Mouse (Mus musculus): ENCODE results near the gene Rhox3f. TPM values are rescaled to one million over a fixed set of nuclear protein-coding genes. Genes with fewer than 3 reads are reported as not detected.

Gene Rhox3f
- polyA plus RNA-seq (2014; fragmentation: Illumina TruSeq; extraction: RNeasy Lipid Tissue Mini Kit (QIAGEN cat#74804); ENCODE audit: low read depth, low replicate concordance) = 1.3 TPM

GRCm38 (mm10) chrX:37580692-37581091, at the start of gene Rhox3f:
Gene Rhox3f (plus strand): TSS chrX:37580992.

GRCm38 (mm10) chrX:37541719-37542118, 39.1 kb upstream of the Rhox3f start, which contains the start of gene Rhox3e:
Gene Rhox3e (plus strand): TSS chrX:37542019.

GRCm38 (mm10) chrX:37557112-37557511, 23.7 kb upstream of the Rhox3f start, which contains the start of gene Rhox4e:
Gene Rhox4e (plus strand): TSS chrX:37557412.

DNA sequence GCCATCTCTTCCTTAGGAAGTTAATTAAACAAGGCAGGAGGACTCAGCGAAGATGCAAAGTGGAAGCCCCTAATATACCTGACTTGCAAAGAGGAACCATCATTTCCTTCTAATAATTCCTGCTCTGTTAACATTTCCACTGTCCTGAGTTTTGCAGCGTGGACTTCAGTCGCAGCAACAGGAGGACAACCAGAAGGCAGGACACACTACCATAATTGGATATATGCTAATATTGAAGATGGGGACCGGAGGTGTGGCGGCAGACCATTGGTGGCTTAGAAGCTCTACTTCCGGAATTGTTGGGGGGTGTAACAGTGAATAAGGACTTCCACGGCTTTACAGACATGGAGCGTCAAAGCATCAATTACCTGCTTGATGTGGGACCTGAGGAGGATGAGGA, 9.7 kb upstream of the Rhox3f start, which contains the start of gene Rhox2f:
Gene Rhox2f, plus strand, starts transcription at position 301 of the 400 bp plus-strand sequence.

GRCm38 (mm10) chrX:37607604-37608003, 26.8 kb downstream of the Rhox3f start, which contains the start of gene Rhox4f:
Gene Rhox4f (minus strand): TSS chrX:37607704.

DNA sequence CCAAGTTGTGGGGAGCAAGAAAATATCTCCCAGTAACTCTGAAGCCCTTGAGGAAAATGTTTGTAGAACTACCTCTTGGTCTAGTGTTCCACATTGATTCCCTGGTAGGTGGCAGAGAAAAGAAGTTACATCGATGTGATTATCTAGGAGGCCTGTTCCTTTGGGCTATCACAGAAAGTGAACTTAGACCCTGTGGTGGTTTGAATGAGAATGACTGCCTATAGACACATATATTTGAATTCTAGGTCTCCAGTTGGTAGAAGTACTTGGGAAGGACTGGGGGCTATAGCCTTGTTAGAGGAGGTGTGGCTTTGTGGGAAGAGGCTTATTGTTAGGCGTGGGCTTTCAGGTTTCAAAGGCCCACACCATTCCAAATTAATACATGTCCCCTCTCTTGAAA, 47.7 kb downstream of the Rhox3f start, which contains the start of gene Rhox3g:
Gene Rhox3g, minus strand, starts transcription at position 101 of the 400 bp plus-strand sequence.

Other genes with a start within 250 kb of the Rhox3f start
- gene Rhox3a2, start 201.0 kb upstream of the Rhox3f start, polyA plus RNA-seq (2014; fragmentation: Illumina TruSeq; extraction: RNeasy Lipid Tissue Mini Kit (QIAGEN cat#74804); ENCODE audit: low read depth, low replicate concordance) = 2.3 TPM
- gene Rhox4a2, start 190.1 kb upstream of the Rhox3f start, polyA plus RNA-seq (2014; fragmentation: Illumina TruSeq; extraction: RNeasy Lipid Tissue Mini Kit (QIAGEN cat#74804); ENCODE audit: low read depth, low replicate concordance) = not detected
- gene Rhox2b, start 168.9 kb upstream of the Rhox3f start, polyA plus RNA-seq (2014; fragmentation: Illumina TruSeq; extraction: RNeasy Lipid Tissue Mini Kit (QIAGEN cat#74804); ENCODE audit: low read depth, low replicate concordance) = not detected
- not detected for gene Rhox4b, start 148.5 kb upstream of the Rhox3f start, polyA plus RNA-seq (2014; fragmentation: Illumina TruSeq; extraction: RNeasy Lipid Tissue Mini Kit (QIAGEN cat#74804); ENCODE audit: low read depth, low replicate concordance)
- not detected for gene Rhox2c, start 127.3 kb upstream of the Rhox3f start, polyA plus RNA-seq (2014; fragmentation: Illumina TruSeq; extraction: RNeasy Lipid Tissue Mini Kit (QIAGEN cat#74804); ENCODE audit: low read depth, low replicate concordance)
- gene Rhox3c, start 122.4 kb upstream of the Rhox3f start, polyA plus RNA-seq (2014; fragmentation: Illumina TruSeq; extraction: RNeasy Lipid Tissue Mini Kit (QIAGEN cat#74804); ENCODE audit: low read depth, low replicate concordance) = 0.91 TPM
- not detected for gene Rhox4c, start 100.7 kb upstream of the Rhox3f start, polyA plus RNA-seq (2014; fragmentation: Illumina TruSeq; extraction: RNeasy Lipid Tissue Mini Kit (QIAGEN cat#74804); ENCODE audit: low read depth, low replicate concordance)
- gene Rhox2d, start 87.6 kb upstream of the Rhox3f start, polyA plus RNA-seq (2014; fragmentation: Illumina TruSeq; extraction: RNeasy Lipid Tissue Mini Kit (QIAGEN cat#74804); ENCODE audit: low read depth, low replicate concordance) = not detected
- not detected for gene Rhox4d, start 66.6 kb upstream of the Rhox3f start, polyA plus RNA-seq (2014; fragmentation: Illumina TruSeq; extraction: RNeasy Lipid Tissue Mini Kit (QIAGEN cat#74804); ENCODE audit: low read depth, low replicate concordance)
- 0.59 TPM for gene Rhox2e, start 50.5 kb upstream of the Rhox3f start, polyA plus RNA-seq (2014; fragmentation: Illumina TruSeq; extraction: RNeasy Lipid Tissue Mini Kit (QIAGEN cat#74804); ENCODE audit: low read depth, low replicate concordance)
- gene Rhox3e, start 39.0 kb upstream of the Rhox3f start, polyA plus RNA-seq (2014; fragmentation: Illumina TruSeq; extraction: RNeasy Lipid Tissue Mini Kit (QIAGEN cat#74804); ENCODE audit: low read depth, low replicate concordance) = 0.24 TPM
- 0.31 TPM for gene Rhox4e, start 23.6 kb upstream of the Rhox3f start, polyA plus RNA-seq (2014; fragmentation: Illumina TruSeq; extraction: RNeasy Lipid Tissue Mini Kit (QIAGEN cat#74804); ENCODE audit: low read depth, low replicate concordance)
- not detected for gene Rhox2f, start 9.6 kb upstream of the Rhox3f start, polyA plus RNA-seq (2014; fragmentation: Illumina TruSeq; extraction: RNeasy Lipid Tissue Mini Kit (QIAGEN cat#74804); ENCODE audit: low read depth, low replicate concordance)
- gene Rhox4f, start 26.7 kb downstream of the Rhox3f start, polyA plus RNA-seq (2014; fragmentation: Illumina TruSeq; extraction: RNeasy Lipid Tissue Mini Kit (QIAGEN cat#74804); ENCODE audit: low read depth, low replicate concordance) = not detected
- gene Rhox3g, start 47.6 kb downstream of the Rhox3f start, polyA plus RNA-seq (2014; fragmentation: Illumina TruSeq; extraction: RNeasy Lipid Tissue Mini Kit (QIAGEN cat#74804); ENCODE audit: low read depth, low replicate concordance) = not detected
- gene Rhox2g, start 62.5 kb downstream of the Rhox3f start, polyA plus RNA-seq (2014; fragmentation: Illumina TruSeq; extraction: RNeasy Lipid Tissue Mini Kit (QIAGEN cat#74804); ENCODE audit: low read depth, low replicate concordance) = not detected
- not detected for gene Rhox4g, start 70.3 kb downstream of the Rhox3f start, polyA plus RNA-seq (2014; fragmentation: Illumina TruSeq; extraction: RNeasy Lipid Tissue Mini Kit (QIAGEN cat#74804); ENCODE audit: low read depth, low replicate concordance)
- gene Rhox3h, start 87.8 kb downstream of the Rhox3f start, polyA plus RNA-seq (2014; fragmentation: Illumina TruSeq; extraction: RNeasy Lipid Tissue Mini Kit (QIAGEN cat#74804); ENCODE audit: low read depth, low replicate concordance) = 0.70 TPM
- not detected for gene Rhox2h, start 92.3 kb downstream of the Rhox3f start, polyA plus RNA-seq (2014; fragmentation: Illumina TruSeq; extraction: RNeasy Lipid Tissue Mini Kit (QIAGEN cat#74804); ENCODE audit: low read depth, low replicate concordance)
- 9.8 TPM for gene Rhox5, start 223.8 kb downstream of the Rhox3f start, polyA plus RNA-seq (2014; fragmentation: Illumina TruSeq; extraction: RNeasy Lipid Tissue Mini Kit (QIAGEN cat#74804); ENCODE audit: low read depth, low replicate concordance)
- gene Rhox6, start 245.9 kb downstream of the Rhox3f start, polyA plus RNA-seq (2014; fragmentation: Illumina TruSeq; extraction: RNeasy Lipid Tissue Mini Kit (QIAGEN cat#74804); ENCODE audit: low read depth, low replicate concordance) = not detected